Mouse (Mus musculus): Measurements from ENCODE around the gene Gm42688.

Gm42688 gene

DNA sequence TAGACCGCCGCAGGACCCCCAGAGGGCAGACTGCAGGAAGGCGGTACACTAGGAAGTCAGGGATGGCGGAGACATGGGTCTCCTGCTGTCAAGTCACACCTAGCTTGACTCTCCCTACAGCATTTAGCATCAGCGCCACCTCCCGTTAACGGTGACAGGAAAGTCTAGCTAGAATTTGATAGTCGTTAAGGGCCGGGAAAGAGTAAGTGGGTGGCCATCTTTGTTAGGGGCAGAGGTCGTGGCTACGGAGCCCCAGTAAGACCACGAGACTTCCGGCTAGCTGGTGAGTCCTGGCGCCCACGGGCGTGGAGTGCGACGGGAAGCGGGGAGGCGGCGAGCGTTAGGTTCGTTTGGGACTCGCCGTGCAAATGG is at the start of gene Gm42688, which contains the start of gene Ccdc142:
Gene Gm42688 (plus strand): TSS at position 302 of the 372 bp plus-strand sequence.
Gene Ccdc142 (plus strand): TSS at position 286 of the 372 bp plus-strand sequence.
- DNase-seq (ENCODE audit: low spot score in 2 of 2): peak; percentile 78 to 80

GRCm38 (mm10) chr6:83053136-83053960 is 48.1 kb upstream of the Gm42688 start:
- peak in 1 of 2 experiments; percentile 16 for DNase-seq (ENCODE audit: low spot score in 2 of 2)

DNA sequence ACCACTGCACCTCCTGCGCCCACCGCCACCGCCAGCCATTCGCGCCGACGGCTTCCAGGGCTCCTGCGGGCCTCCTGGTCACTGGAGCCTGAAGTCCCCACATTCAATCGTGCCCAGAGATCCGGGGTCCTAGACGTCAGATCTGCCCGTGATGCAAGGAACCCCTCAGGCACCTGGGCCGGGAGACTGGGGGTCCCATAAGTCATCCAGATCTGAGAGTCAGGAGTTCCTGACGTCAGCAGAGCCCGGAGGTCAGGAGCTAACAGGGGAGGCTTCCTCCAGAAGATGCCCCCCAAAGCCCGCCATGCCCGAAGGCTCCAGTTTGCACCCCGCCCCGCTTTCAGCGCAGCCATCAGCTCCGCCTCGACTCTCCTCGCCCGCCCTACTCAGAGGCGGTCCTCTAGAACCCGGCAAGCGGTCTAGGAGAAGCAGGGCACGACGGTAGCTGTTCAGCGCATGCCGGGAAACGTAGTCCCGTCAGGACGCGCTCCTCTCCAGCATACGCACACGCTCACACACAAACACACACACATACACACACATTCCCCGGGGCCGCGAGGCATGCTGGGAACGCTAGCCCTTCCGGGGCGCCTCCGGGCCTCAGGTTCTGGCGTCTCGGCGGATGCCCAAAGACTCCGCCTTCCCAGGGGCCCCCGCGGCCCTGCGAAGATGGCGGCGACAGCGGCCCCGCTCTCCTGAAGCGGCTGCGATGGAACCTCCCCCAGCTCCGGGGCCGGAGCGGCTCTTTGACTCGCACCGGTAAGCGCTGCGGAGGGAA is 47.2 kb upstream of the Gm42688 start, which contains the start of gene Aup1:
Gene Aup1 (plus strand): TSS at position 448 of the 778 bp plus-strand sequence.
- peak; percentile 94 to 97 for DNase-seq (ENCODE audit: low spot score in 2 of 2)

GRCm38 (mm10) chr6:83054871-83055431 is 46.5 kb upstream of the Gm42688 start, which contains the start of gene Htra2:
Htra2 (minus strand) TSS chr6:83055273.
- DNase-seq (ENCODE audit: low spot score in 2 of 2): no peak

DNA sequence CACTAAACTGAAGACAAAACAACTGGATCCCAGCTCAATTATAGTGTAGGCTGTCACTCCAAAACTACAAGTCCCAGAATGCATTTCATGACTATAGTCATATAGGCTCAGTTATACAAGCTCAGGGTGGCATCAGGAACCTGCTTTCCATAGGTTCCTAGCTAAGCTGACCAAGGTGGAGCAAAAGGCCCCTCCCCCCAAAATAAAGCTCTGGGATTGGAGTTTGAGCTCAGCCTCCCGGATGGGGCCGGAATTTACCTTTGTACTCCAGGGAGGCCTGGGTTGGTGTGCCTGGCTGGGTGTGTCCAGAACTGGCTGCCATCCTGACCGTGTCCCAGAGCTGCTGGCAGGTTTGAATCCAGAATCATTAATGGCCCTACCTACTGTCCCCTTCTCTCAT is 43.6 kb upstream of the Gm42688 start, which contains the start of gene Dqx1:
Gene Dqx1 (plus strand): TSS at position 55 of the 400 bp plus-strand sequence.
- no peak for DNase-seq (ENCODE audit: low spot score in 2 of 2)

DNA sequence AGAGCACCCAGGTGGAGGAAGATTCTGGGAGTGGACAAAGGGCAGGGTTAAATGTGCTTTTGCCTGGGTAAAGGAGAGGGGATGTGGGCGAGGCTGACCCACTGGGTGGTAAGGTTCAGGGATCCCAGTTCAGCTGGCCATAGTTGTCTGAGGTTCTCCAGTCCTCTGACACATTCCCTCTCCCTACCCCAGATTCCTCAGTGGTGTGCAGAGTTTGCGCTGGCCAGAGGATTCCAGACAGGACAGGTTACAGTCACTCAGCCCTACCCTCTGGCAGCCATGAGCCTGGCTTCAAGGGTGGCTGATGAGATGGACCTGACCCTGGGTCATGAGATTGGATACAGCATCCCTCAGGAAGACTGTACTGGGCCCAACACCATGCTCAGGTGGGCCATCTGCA is 42.7 kb upstream of the Gm42688 start:
- DNase-seq (ENCODE audit: low spot score in 2 of 2): no peak

DNA sequence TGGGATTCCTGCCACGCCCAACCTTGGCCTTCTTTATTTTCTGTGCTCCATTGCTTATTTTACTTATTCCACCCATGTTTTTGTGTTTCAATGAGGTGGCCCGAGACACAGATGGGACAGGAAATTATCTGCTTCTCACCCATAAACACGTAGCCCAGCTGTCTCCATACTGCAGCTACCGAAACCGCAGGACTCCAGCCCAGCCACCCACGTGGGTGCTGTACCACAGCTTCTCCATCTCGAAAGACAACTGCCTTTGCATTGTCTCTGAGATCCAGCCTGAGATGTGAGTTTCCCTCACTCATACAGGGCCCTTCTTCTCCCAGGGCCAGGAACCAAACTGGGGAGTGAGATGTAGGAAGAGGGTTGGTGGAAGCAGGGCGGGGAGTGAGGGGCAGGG is 35.4 kb upstream of the Gm42688 start:
- DNase-seq (ENCODE audit: low spot score in 2 of 2): no peak

GRCm38 (mm10) chr6:83066441-83066840 is 35.0 kb upstream of the Gm42688 start:
- DNase-seq (ENCODE audit: low spot score in 2 of 2): no peak

GRCm38 (mm10) chr6:83068221-83068620 is 33.2 kb upstream of the Gm42688 start:
- no peak for DNase-seq (ENCODE audit: low spot score in 2 of 2)

DNA sequence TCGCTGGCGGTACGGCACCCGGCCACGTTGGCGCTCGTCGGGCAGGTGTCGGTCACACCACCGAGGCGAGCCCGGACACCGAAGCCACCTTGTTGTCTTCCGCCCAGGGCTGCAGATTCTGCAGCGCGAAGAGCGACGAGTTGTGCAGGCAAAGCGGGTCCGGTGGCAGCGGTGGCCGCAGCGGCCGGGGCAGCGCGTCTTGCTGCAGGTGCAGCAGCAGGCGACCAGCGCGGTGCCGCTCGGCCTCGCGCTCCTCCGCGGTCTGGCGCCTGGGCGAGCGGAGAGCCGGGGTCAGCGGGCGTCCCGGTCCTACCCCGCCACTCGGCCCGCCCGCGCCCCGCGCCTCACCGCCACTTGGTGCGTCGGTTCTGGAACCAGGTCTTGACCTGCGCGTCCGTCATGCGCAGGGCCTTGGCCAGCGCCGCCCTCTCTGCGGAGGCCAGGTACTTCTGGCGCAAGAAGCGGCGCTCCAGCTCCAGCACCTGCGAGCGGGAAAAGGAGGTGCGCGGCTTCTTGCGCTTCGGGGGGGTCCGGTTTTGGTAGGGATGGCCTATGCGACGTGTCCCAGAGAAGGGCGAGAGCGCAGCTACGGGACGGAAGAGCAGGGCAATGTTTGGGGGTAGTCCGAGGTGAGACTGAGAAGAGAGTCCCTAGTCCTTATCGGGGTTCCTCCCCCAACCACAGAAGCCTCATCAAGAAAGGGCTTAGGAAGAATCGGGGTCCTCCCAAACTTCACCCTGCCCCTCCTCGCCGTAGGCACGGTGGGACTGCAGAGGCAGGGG is 32.5 kb upstream of the Gm42688 start:
- no peak for DNase-seq (ENCODE audit: low spot score in 2 of 2)

DNA sequence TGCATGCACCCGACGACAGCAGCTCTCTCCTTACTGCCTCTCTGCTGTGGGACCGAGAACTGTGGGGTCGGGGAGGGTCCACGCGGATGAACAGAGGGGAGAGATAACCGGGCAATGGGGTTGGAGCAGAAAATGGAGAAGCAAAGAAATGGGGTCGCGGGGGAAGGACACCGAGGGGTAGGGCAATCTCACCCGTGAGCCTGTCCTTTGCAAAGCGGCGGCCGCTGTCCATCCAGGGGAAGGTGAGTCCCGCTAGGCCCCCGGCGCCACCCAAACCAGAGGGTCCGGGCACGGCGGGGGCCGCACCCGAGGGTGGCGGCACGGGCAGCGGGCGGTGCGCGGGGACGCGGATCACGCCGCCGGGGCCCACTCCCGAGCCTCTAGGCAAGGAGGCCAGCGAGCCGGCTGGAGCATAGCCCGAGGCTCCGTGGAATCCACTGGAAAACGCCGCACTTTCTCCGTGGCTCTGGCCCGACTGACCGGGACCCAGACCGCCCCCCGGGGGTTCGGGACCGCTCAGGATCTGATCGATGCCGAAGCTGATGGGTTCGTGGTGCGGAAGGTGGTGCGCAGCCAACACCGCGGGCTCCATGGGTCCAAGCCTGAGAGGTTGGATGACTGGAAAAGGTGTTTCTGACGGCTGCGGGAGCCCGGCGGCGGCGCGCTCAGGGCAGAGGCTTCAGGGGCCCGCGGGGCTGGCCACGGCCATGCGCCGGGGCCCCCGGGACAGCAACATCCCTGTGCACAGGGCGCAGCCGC is 31.8 kb upstream of the Gm42688 start:
- no peak for DNase-seq (ENCODE audit: low spot score in 2 of 2)

DNA sequence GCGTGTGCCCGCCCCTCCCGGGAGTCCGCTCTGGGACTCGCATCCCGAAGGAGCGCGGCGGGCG is 31.3 kb upstream of the Gm42688 start, which contains the start of gene Tlx2:
Gene Tlx2 (minus strand): TSS at position 47 of the 64 bp plus-strand sequence.
- DNase-seq (ENCODE audit: low spot score in 2 of 2): no peak

DNA sequence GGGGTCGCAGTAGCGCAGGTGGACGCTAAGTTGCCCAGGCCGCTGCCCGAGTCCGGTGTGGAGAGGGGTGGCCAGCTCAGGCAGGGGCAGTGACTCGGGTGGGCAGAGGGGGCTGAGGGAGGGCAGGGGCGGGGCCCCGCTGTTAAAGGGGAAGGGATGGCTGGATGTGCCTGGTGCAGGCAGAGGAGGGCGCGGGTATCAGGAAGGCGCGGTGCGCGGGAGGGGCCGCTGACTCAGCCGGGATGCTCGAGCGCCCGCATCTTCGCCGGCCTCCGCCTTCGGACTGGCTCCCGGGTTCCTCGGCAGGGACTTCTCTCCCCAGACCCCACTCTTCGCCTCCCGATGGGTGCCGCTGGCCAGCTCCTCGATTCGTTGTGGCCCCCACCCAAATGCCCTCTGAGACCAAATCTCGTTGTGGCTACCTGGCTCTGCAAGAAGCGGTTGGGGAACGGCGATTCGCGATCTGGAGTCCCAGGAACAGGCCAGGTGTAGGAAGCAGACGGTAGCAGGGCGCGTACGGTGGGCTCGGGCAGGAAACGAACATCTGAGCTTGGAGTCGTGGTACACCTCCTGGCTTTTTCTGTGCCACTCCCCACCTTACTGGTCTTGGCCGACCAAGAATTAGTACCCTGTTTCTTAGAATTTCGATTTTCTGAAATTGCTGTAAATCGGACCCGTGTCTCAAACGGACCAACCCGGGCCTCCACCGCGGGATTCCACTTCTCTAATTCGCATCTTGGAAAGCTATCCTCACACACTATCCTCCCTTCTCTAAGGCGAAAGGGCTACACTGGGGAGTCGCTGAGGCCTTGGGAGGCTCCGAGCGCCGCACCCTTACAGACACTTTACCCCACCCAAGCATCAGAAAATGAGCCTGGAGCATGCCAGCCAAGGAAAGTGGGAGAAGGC is 30.9 kb upstream of the Gm42688 start:
- DNase-seq (ENCODE audit: low spot score in 2 of 2): no peak

- DNase-seq (ENCODE audit: low spot score in 2 of 2): no peak
Measured at GRCm38 (mm10) chr6:83071220-83071619, 30.2 kb upstream of the Gm42688 start.

GRCm38 (mm10) chr6:83074979-83075378 is 26.4 kb upstream of the Gm42688 start:
- DNase-seq (ENCODE audit: low spot score in 2 of 2): no peak

GRCm38 (mm10) chr6:83077630-83078323 is 23.6 kb upstream of the Gm42688 start, which contains the start of gene Pcgf1:
Pcgf1 (plus strand) TSS chr6:83077869.
- no peak for DNase-seq (ENCODE audit: low spot score in 2 of 2)

DNA sequence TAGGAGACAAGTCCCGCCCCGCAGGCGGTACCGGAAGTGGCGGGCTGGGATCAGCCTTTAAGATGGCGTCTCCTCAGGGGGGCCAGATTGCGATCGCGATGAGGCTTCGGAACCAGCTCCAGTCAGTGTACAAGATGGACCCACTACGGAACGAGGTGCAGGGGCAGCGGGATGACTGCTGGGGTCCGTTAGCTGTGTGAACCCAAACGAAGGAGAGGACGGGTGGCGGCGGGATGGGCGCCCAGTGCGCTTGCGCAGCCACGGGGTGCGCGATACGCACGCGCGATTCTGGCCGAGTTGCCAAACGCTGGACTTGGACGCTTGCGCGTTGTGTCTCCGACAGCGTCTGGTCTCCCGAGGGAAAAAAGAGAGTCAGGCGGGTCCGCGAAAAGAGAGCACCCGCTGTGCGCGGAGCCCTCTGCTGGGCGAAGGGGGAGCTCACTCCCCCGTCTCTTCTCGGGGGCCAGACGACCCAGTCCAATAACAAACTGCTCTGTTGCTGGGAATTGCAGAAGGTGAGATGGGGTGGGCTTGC is 23.0 kb upstream of the Gm42688 start:
- DNase-seq (ENCODE audit: low spot score in 2 of 2): peak; percentile 99 to 100

GRCm38 (mm10) chr6:83080210-83080609 is 21.2 kb upstream of the Gm42688 start:
- no peak for DNase-seq (ENCODE audit: low spot score in 2 of 2)

DNA sequence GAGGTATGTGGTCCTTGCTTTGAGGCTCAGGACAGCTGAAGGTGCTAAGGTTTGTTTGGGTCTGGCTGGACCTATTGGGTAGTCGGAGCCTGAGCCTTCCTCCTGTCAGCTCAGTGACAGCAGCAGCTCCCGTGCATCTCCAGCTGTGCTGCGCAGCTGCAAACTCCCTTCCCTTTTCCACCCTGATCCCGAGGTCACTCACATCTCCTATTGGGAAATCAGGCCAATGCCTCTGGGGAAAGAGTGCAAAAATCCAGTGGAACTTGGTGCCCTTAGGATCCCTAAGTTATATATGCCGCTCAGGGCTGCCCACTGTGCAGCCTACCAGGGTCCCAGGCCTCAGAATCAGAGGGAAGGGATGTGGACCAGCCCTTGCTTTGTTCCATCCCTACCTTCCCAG is 17.9 kb upstream of the Gm42688 start:
- no peak for DNase-seq (ENCODE audit: low spot score in 2 of 2)

All from frontal cortex, postnatal 25 days (tissue).